9 mouse cellular contexts compared by ENCODE assay signal in genomic region chr11:7504651-7505321, GRCm38 (mm10).
DNase-seq lines count a peak whose midpoint lies in the region; ATAC-seq and TF ChIP-seq lines count a peak whose summit lies in the region.
"Had no signal": no experiment of that assay in that cellular context is flagged by ENCODE, and none has a peak within 500 bp of the region (broad histone marks: within the 10 kb centered on the region; RNA-seq: fewer than 3 reads in every experiment).

No protein-coding gene starts in this region.

- no peak for TF ChIP-seq EP300 in heart, postnatal 0 days (IDR thresholded peaks at IDR 0.05; ENCODE audit: low read depth)

- no peak overlapping the region for H3K27ac ChIP-seq in heart, postnatal 0 days (ENCODE audit: low read depth)

- peak; percentile 55; the same call in 1 of the 2 replicates for ATAC-seq in heart, postnatal 0 days (ENCODE audit: insufficient read depth, low read depth)

- no peak overlapping the region for H3K4me2 ChIP-seq in heart, postnatal 0 days (ENCODE audit: low read depth, low read length)

- H3K4me3 ChIP-seq in heart, postnatal 0 days (ENCODE audit: low read depth, low read length): no peak overlapping the region

- H3K4me1 ChIP-seq in heart, postnatal 0 days (ENCODE audit: control insufficient read depth, insufficient read depth): no peaks in the 10 kb centered on the region

- 63% methylated on average over 10 of the region's 10 CpGs for WGBS in heart, postnatal 0 days

- H3K9me3 ChIP-seq in heart, postnatal 0 days (replicated peaks; ENCODE audit: control insufficient read depth, low read length): no peaks in the 10 kb centered on the region

- H3K36me3 ChIP-seq in heart, postnatal 0 days (replicated peaks; ENCODE audit: control insufficient read depth, insufficient read depth, low read length): no peaks in the 10 kb centered on the region

- TF ChIP-seq CTCF in heart, postnatal 0 days (IDR thresholded peaks at IDR 0.05; ENCODE audit: low read depth): no peak

- no peaks in the 10 kb centered on the region for H3K27me3 ChIP-seq in heart, postnatal 0 days (ENCODE audit: control insufficient read depth, insufficient read depth, low read length)

- no peak overlapping the region for H3K9ac ChIP-seq in heart, postnatal 0 days (replicated peaks; ENCODE audit: low read depth, low read length)

- DNase-seq in cerebellum, postnatal 36 days: peak; percentile 15 to 27
- DNase-seq in cerebellum, adult 9-11 months: no peak
- DNase-seq in lung, postnatal 10 days: peak; percentile 10
- no peak for DNase-seq in lung, postnatal 14 days
- DNase-seq in heart, postnatal 0 days (ENCODE audit: low spot score): no peak
- DNase-seq in kidney, postnatal 4 days: peak; percentile 20 to 39
- no peak for DNase-seq in frontal cortex, adult 2 months (ENCODE audit: extremely low spot score in 1 of 2, low spot score in 1 of 2)
- no peak for DNase-seq in right cerebral cortex, postnatal 14 days
- DNase-seq: B cell, adult 2 months had no signal

Comparison
In these comparisons a context has a peak if more than half of its experiments do, and no peak if none do; other contexts are left out.
1. DNase-seq: peak in cerebellum, postnatal 36 days (2 of 2), lung, postnatal 10 days (single experiment) and kidney, postnatal 4 days (2 of 2); none in cerebellum, adult 9-11 months (single experiment), lung, postnatal 14 days (single experiment), heart, postnatal 0 days (single experiment), frontal cortex, adult 2 months (0 of 2) and right cerebral cortex, postnatal 14 days (single experiment).